Mouse (Mus musculus): ENCODE data around the gene Mmaa. TPM values are rescaled to one million over a fixed set of nuclear protein-coding genes. Genes with fewer than 3 reads are reported as not detected.
A peak's percentile ranks its signal among the peaks of the same experiment; 100 is the strongest.

Gene Mmaa
- polyA plus RNA-seq, 1 experiment = 6.4 TPM

DNA sequence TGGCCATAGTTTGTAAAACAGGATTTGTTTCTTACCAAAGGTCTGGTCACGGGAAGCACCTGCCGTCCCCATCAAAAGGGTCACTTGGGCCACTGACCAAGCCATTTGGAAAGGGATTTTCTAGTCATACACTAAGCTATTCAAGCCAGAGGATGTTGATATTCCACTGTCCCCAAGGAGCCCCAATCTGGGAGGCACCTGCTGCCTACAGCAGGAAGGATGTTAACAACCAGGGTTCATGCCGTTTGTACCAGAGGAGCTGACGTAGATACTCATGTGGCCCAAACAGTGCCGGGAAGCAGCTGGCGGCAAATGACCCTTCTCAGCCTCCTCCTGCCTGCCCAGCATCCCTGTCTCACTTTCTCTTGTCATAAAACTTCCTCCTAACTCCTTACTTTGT, 30.8 kb upstream of the Mmaa start:
- DNase-seq = no peak

DNA sequence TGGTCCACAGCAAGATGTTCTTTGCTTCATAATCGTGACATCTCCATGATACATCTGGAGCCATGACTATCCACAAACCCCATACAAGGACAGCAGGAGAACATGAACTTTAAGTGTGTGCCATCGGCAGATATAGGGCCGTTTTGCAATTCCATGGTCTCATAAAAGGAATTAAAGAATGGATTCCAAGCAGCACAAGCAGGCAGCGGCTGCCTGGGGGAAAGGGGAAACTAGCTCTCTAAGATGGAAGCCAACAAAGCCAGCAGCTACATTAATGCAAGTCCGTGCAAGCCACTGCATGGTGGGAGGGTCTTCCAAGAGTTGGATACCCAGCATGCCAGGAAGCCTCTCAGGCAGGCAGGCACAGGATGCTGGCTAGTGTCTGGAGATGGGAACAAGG, 30.2 kb upstream of the Mmaa start:
- no peak for DNase-seq
- WGBS = 82% methylated on average over 5 of the region's 5 CpGs

More for the DNA sequence above, 30.8 kb upstream of the Mmaa start:
- 54% methylated on average over 6 of the region's 6 CpGs for WGBS
- Histone ChIP-seq H3K4me1 (ENCODE audit: control insufficient read depth, insufficient read depth, low read length) (peaks cover 5% of the 10 kb centered on the region), H3K4me3 (replicated peaks; ENCODE audit: extremely low read depth, low read depth, low read length) (no peak overlapping the region)
- TF ChIP-seq CTCF (IDR thresholded peaks at IDR 0.05; ENCODE audit: insufficient read depth, low read length) = no peak
- no peak for TF ChIP-seq POLR2A (IDR thresholded peaks at IDR 0.05; ENCODE audit: borderline replicate concordance, extremely low read depth, low read depth, low read length)

DNA sequence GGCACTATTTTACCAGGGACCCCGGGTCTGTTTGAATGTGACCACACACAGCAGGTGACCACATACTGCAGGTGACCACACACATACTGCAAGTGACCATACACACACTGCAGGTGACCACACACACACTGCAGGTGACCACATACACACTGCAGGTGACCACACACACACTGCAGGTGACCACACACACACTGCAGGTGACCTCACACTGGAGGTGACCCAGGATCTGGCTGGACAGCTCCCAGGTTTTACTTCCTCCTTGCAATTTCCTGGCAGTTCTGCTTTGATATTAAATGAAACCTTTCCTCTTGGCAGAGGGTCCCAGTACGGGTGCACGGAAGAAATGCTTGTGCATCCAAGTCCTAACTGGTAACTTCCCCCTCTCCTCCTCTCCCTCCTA, 29.3 kb upstream of the Mmaa start:
- no peak for DNase-seq
- Histone ChIP-seq H3K4me1 (ENCODE audit: control insufficient read depth, insufficient read depth, low read length) (peaks cover 5% of the 10 kb centered on the region), H3K4me3 (replicated peaks; ENCODE audit: extremely low read depth, low read depth, low read length) (no peak overlapping the region)
- no peak for TF ChIP-seq POLR2A (IDR thresholded peaks at IDR 0.05; ENCODE audit: borderline replicate concordance, extremely low read depth, low read depth, low read length)
- no peak for TF ChIP-seq CTCF (IDR thresholded peaks at IDR 0.05; ENCODE audit: insufficient read depth, low read length)
- 27% methylated on average over 3 of the region's 3 CpGs for WGBS

More for the DNA sequence above, 30.2 kb upstream of the Mmaa start:
- TF ChIP-seq CTCF (IDR thresholded peaks at IDR 0.05; ENCODE audit: insufficient read depth, low read length) (no peak), POLR2A (IDR thresholded peaks at IDR 0.05; ENCODE audit: borderline replicate concordance, extremely low read depth, low read depth, low read length) (no peak)
- Histone ChIP-seq H3K4me3 (replicated peaks; ENCODE audit: extremely low read depth, low read depth, low read length) (no peak overlapping the region), H3K4me1 (ENCODE audit: control insufficient read depth, insufficient read depth, low read length) (peaks cover 5% of the 10 kb centered on the region)

DNA sequence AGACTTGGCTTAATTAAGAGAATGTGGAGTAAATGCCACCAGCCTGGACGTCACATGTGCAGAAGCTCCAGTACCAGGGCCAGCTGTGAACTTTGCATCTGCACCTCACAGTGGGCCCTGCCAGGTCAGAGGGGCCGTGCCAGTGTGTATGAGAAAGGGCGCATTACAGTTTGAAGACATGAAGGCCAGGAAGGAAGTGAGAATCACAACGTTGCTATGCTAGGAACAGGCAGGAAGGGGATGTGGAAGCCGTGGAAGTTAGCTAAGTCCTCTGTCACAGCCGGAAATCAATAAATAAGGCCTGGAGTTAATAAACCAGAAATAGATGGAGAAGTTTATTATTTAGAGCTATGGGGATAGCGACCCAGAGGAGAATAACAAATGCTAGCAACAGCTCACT, 28.4 kb upstream of the Mmaa start:
- H3K4me1 ChIP-seq (ENCODE audit: control insufficient read depth, insufficient read depth, low read length) = peaks cover 5% of the 10 kb centered on the region
- 36% methylated on average over 7 of the region's 7 CpGs for WGBS
- TF ChIP-seq CTCF (IDR thresholded peaks at IDR 0.05; ENCODE audit: insufficient read depth, low read length) (no peak), POLR2A (IDR thresholded peaks at IDR 0.05; ENCODE audit: borderline replicate concordance, extremely low read depth, low read depth, low read length) (no peak)
- no peak for DNase-seq
- no peak overlapping the region for H3K4me3 ChIP-seq (replicated peaks; ENCODE audit: extremely low read depth, low read depth, low read length)

DNA sequence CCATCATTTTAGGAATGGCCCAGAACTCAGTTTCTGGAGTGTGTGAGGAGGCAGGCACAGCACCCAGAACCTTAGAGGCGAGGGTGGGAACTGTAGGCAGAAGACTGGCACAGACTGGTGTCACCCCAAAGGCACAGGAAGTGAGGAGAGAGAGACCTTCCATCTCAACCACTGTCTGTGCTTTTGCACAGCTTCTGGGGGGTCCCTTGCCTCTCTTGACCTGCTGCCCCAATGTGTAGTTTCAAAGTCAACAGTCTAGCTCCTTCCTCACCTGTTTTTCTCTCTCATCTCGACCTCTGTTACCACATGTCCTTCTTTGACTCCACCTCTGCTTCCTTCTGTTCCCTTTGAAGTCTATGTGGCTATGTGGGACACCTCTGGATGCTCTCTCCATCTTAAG, 16.1 kb upstream of the Mmaa start:
- TF ChIP-seq CTCF (IDR thresholded peaks at IDR 0.05; ENCODE audit: insufficient read depth, low read length) = no peak
- TF ChIP-seq POLR2A (IDR thresholded peaks at IDR 0.05; ENCODE audit: borderline replicate concordance, extremely low read depth, low read depth, low read length) = no peak
- H3K4me3 ChIP-seq (replicated peaks; ENCODE audit: extremely low read depth, low read depth, low read length) = no peak overlapping the region
- 65% methylated on average over 2 of the region's 2 CpGs for WGBS
- no peaks in the 10 kb centered on the region for H3K4me1 ChIP-seq (ENCODE audit: control insufficient read depth, insufficient read depth, low read length)
- no peak for DNase-seq

DNA sequence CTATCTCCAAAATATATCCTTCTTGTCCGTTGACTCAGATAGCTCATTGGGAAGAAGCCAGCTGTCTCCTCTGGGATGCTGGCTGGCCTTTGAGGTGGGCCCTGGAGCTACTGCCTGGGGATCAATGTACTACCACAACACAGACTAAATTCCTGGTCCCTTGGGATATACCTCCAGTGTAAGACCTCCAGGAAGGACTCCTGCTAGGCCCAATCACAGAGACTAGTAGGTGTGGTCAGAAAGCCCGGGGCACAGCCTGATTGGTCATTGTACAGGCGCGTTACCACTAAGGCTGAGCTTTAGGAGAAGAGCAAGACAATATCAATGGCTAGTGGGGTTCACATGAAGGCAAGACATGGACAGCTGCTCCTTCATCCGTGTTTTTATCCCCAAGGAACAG, 11.2 kb upstream of the Mmaa start:
- 80% methylated on average over 5 of the region's 5 CpGs for WGBS
- TF ChIP-seq POLR2A (IDR thresholded peaks at IDR 0.05; ENCODE audit: borderline replicate concordance, extremely low read depth, low read depth, low read length) = no peak
- TF ChIP-seq CTCF (IDR thresholded peaks at IDR 0.05; ENCODE audit: insufficient read depth, low read length) = no peak
- no peaks in the 10 kb centered on the region for H3K4me1 ChIP-seq (ENCODE audit: control insufficient read depth, insufficient read depth, low read length)
- H3K4me3 ChIP-seq (replicated peaks; ENCODE audit: extremely low read depth, low read depth, low read length) = no peak overlapping the region
- no peak for DNase-seq

DNA sequence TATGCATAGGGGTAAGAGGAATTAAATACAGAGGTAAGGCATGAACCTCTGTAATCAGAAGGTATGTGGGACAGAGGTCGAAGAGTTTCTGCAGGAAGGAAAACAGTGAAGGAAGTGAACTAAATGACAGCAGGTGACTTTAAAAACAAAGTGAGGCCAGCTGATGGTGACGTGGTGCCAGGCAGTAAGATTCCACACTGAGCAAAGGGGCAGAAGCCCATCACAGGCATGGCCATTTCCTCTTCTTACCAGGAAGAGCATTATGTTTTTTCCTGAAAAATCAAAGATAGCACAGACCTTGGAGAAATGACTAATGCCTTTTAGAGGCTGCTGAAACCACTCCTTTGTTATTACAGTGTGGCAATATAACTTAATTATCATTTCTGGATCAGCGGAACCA, 6.8 kb upstream of the Mmaa start:
- DNase-seq = no peak
- 58% methylated on average over 3 of the region's 3 CpGs for WGBS
- TF ChIP-seq CTCF (IDR thresholded peaks at IDR 0.05; ENCODE audit: insufficient read depth, low read length) (no peak), POLR2A (IDR thresholded peaks at IDR 0.05; ENCODE audit: borderline replicate concordance, extremely low read depth, low read depth, low read length) (no peak)
- H3K4me3 ChIP-seq (replicated peaks; ENCODE audit: extremely low read depth, low read depth, low read length) = no peak overlapping the region
- H3K4me1 ChIP-seq (ENCODE audit: control insufficient read depth, insufficient read depth, low read length) = no peaks in the 10 kb centered on the region

DNA sequence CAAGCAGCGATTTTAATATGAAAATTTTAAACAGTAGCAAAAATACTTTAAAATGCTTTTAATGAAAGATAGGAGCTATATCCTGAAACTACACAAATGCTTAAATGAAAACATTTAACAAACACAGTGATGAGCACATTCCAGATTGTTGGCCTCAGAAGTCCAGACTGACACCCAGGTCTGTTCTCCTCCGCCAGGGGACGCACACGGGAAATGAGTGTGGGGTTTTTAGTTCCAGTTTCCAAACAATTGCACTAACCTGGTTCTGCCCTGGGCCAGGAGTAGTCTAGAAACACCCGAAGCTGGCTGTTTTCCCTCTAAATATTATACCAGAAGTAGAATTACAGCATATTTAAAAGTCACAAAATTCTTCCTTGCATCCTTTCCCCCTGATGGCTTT, 5.0 kb upstream of the Mmaa start:
- WGBS = 63% methylated on average over 5 of the region's 5 CpGs
- TF ChIP-seq CTCF (IDR thresholded peaks at IDR 0.05; ENCODE audit: insufficient read depth, low read length) (peak; percentile 41), POLR2A (IDR thresholded peaks at IDR 0.05; ENCODE audit: borderline replicate concordance, extremely low read depth, low read depth, low read length) (no peak)
- H3K4me1 ChIP-seq (ENCODE audit: control insufficient read depth, insufficient read depth, low read length) = no peaks in the 10 kb centered on the region
- no peak for DNase-seq
- H3K4me3 ChIP-seq (replicated peaks; ENCODE audit: extremely low read depth, low read depth, low read length) = no peak overlapping the region

DNA sequence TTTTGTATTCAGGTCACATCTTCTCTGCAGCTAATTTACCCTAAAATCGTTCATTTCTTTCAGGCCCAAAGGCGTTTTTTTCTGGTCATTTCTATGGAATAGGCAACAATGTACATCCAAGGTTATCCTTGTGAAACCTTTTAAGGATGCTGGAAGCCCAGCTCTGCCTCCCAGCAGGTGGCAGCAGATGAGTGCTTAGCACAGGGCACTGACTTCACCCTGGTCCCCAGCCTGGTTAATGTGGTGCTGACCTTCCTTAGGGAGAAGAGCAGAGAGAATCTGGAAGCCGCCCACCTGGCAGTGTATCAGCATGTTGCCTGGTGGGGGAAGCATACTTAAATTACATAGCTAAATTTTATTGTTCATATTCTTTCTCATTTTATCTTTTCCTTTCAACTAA, 3.0 kb upstream of the Mmaa start:
- no peak overlapping the region for H3K4me3 ChIP-seq (replicated peaks; ENCODE audit: extremely low read depth, low read depth, low read length)
- TF ChIP-seq POLR2A (IDR thresholded peaks at IDR 0.05; ENCODE audit: borderline replicate concordance, extremely low read depth, low read depth, low read length) = no peak
- peak; percentile 94 for TF ChIP-seq CTCF (IDR thresholded peaks at IDR 0.05; ENCODE audit: insufficient read depth, low read length)
- DNase-seq = peak; percentile 65
- peaks cover 7% of the 10 kb centered on the region for H3K4me1 ChIP-seq (ENCODE audit: control insufficient read depth, insufficient read depth, low read length)
- 24% methylated on average over 3 of the region's 3 CpGs for WGBS

DNA sequence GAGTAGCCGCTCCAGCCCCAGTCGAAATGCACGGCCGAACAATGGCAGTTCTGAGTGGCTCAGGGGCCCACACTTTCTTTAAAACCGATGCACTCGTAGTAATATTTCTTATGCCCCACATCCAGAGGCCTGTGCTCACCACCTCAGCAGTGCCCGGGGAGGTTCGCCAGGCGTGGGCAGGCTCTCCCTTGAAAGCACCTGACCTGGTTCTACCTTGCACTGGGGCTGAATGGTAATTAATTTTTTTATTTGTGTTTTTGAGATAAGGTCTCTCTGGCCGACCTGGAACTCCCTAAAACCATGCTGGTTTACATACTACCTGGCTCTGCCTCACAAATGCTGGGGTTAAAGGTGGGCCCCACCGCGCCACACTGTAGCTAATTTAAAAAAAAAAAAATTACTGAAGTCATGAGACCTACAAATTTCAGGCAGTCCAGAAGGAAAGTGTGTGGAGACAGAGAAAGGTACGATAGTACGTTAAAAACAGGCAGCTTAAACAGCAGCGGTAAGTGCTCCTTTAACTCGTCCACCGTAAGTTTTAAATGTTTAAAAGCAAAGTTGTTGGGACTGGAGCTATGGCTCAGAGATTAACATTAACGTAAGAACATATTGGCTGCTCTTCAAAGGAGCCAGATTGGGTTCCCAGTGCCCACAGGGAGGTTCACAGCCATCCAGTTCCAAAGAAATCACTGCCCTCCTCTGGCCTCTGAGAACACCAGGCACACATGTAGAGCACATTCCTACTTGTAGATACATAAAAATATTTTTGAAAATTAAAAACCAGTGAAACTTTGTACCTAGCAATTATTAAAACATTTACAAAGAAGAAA, 754 bp upstream of the Mmaa start:
- TF ChIP-seq POLR2A (IDR thresholded peaks at IDR 0.05; ENCODE audit: borderline replicate concordance, extremely low read depth, low read depth, low read length) (no peak), CTCF (IDR thresholded peaks at IDR 0.05; ENCODE audit: insufficient read depth, low read length) (no peak)
- Histone ChIP-seq H3K4me3 (replicated peaks; ENCODE audit: extremely low read depth, low read depth, low read length) (peak overlapping the region; percentile 77), H3K4me1 (ENCODE audit: control insufficient read depth, insufficient read depth, low read length) (peaks cover 7% of the 10 kb centered on the region)
- 14% methylated on average over 18 of the region's 18 CpGs for WGBS
- no peak for DNase-seq
